ENCODE assay signal across 8 mouse cellular contexts in the genomic region with DNA sequence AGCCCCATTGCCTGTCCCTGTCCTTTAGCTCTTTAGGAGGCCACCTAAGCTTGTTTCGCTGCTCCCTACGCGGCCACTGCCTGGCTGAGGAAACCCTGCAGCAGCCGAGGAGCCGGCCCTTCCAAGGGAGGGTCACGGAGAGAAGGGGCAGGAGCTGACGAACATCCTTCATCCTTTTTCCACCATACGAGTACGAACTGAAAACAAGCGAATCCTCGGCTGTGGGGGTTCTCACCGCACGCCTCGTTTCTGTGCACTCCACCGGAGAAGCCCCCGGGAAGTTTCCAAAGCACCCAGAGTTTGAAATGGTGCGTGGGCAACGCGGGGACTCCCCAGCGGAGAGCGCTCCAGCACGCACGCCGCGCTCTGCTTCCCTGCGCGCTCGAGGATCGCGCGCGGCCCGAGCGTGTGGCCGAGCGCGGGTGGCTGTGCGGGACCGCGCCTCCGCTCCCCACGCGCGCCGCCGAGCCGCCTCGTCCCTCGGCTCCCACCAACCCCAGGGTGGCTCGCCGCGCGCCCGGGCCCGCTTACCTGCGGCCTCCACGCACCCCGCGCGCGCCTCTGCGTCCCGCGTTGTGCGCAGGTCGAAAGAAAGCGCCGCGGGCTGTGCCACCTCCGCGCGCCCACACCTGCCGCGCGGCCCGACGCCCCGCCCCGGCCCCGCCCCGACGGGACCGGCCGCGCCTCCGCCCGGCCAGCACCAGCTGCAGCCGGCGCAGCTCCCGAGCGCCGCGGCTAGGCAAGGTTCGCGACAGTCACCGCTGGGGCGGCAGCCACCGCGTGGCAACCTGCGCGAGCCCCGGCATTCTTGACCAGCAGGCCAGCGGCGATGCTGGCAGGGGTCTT. TPM values are rescaled to one million over a fixed set of nuclear protein-coding genes. Genes with fewer than 3 reads are reported as not detected.
A peak's percentile ranks its signal among the peaks of the same experiment; 100 is the strongest.
DNase-seq lines count a peak whose midpoint lies in the region; ATAC-seq lines count a peak whose summit lies in the region.

No protein-coding gene starts in this region.

- H3K9ac ChIP-seq in limb, embryonic 11.5 days (ENCODE audit: low read length): peak overlapping the region; percentile 49; the same call in 1 of the 2 replicates
- H3K9ac ChIP-seq in midbrain, embryonic 12.5 days (replicated peaks): peak overlapping the region; percentile 60

- no peaks in the 10 kb centered on the region for H3K4me1 ChIP-seq in limb, embryonic 11.5 days (ENCODE audit: control insufficient read depth, insufficient read depth, low read length)
- 0 out of 2 replicates have a peak, but pooled peaks cover 4% of the 10 kb centered on the region for H3K4me1 ChIP-seq in midbrain, embryonic 12.5 days

- under 1% methylated on average over 89 of the region's 104 CpGs for WGBS in limb, embryonic 11.5 days
- under 1% methylated on average over 91 of the region's 104 CpGs for WGBS in midbrain, embryonic 12.5 days

- H3K27me3 ChIP-seq in limb, embryonic 11.5 days (ENCODE audit: control insufficient read depth, insufficient read depth, low read length): peaks cover 15% of the 10 kb centered on the region
- H3K27me3 ChIP-seq in midbrain, embryonic 12.5 days: peaks cover 37% of the 10 kb centered on the region

- no peak overlapping the region for H3K27ac ChIP-seq in limb, embryonic 11.5 days (replicated peaks; ENCODE audit: low read depth, low read length)
- H3K27ac ChIP-seq in midbrain, embryonic 12.5 days (replicated peaks): no peak overlapping the region

- no peaks in the 10 kb centered on the region for H3K36me3 ChIP-seq in limb, embryonic 11.5 days (ENCODE audit: control insufficient read depth, insufficient read depth, low read length)
- no peaks in the 10 kb centered on the region for H3K36me3 ChIP-seq in midbrain, embryonic 12.5 days

- ATAC-seq in limb, embryonic 11.5 days (ENCODE audit: insufficient number of reproducible peaks, low FRiP score, low TSS enrichment, low read depth): peak; percentile 91
- ATAC-seq in midbrain, embryonic 12.5 days (ENCODE audit: low FRiP score, low read depth): peak; percentile 95

- peak overlapping the region; percentile 55 for H3K4me3 ChIP-seq in limb, embryonic 11.5 days (ENCODE audit: low read depth, low read length)
- H3K4me3 ChIP-seq in midbrain, embryonic 12.5 days: peak overlapping the region; percentile 81

- DNase-seq in gastrocnemius, postnatal 10 days: peak; percentile 17
- no peak for DNase-seq in gastrocnemius, adult 18-20 months (ENCODE audit: low spot score)
- peak; percentile 63 to 70 for DNase-seq in cerebellum, postnatal 14 days
- peak; percentile 23 to 64 for DNase-seq in frontal cortex, postnatal 10 days (ENCODE audit: low spot score in 2 of 2)
- DNase-seq in kidney, adult 18-20 months: peak; percentile 68
- DNase-seq in limb, embryonic 11.5 days (ENCODE audit: low spot score): peak; percentile 75
- peak; percentile 9 to 28 for DNase-seq in spleen, postnatal 10 days (ENCODE audit: low spot score in 2 of 2)

- peak overlapping the region; percentile 97 for H3K4me2 ChIP-seq in limb, embryonic 11.5 days (ENCODE audit: low read depth, severe bottlenecking)
- peak overlapping the region; percentile 98 for H3K4me2 ChIP-seq in midbrain, embryonic 12.5 days (replicated peaks)

- no peaks in the 10 kb centered on the region for H3K9me3 ChIP-seq in limb, embryonic 11.5 days (ENCODE audit: control insufficient read depth, low read length)
- no peaks in the 10 kb centered on the region for H3K9me3 ChIP-seq in midbrain, embryonic 12.5 days

RNA-seq across cellular contexts. Expression of a gene that starts 58.1 kb away (rescaled TPM):
- total RNA-seq in gastrocnemius, postnatal 10 days (2021): not detected
- total RNA-seq in gastrocnemius, adult 18-20 months (2021): not detected
- polyA plus RNA-seq in limb, embryonic 11.5 days (2014; fragmentation: Nextera tagmentation; extraction: Ambion mirVana): not detected in 2 replicates
- polyA plus RNA-seq in midbrain, embryonic 12.5 days (2016; fragmentation: Nextera tagmentation; extraction: Ambion mirVana): not detected in 2 replicates
